Mouse (Mus musculus) embryonic stem cell, embryonic (primary cell): ENCODE measurements around the gene Lsamp.

ENCODE experiments used
- CTCF ChIA-PET, 4 experiments: fragments of 300-600 bp in 2 of 4; fragments of 350-600 bp in 2 of 4; sonication (Branson Sonifier 250); formaldehyde crosslinking; loops; one replicate each; lab custom pipeline; 2022; ENCODE audit warnings: inconsistent platforms in 2 of 4; lab: Charles Lee
- POLR2A ChIA-PET, 4 experiments: fragments of 300-600 bp in 2 of 4; fragments of 350-600 bp in 2 of 4; sonication (Branson Sonifier 250); formaldehyde crosslinking; loops; one replicate each; lab custom pipeline; 2022; ENCODE audit warnings: antibody characterized with exemption in 4 of 4, inconsistent platforms in 1 of 4; lab: Charles Lee

Lsamp gene

DNA sequence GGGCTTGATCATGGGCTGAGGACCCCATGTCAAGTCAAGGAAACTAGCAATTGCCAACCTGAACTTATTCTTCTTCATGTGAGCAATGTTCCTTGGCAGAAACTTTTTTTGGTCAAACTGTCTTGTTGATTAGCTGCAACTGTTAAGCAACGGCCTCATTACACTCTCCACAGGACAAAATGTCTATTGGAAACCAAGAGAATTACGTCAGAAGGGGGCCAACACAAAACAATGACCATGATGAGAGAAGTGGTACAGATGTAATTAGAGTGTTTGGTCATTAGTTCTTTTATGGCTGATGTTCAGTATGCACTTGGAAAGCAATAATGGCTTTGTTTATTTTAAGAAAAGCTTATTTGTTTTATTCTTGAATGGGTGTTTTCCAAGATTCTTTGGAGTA lies 989.9 kb downstream of the Lsamp start:
- ChIA-PET POLR2A (no interaction called here), CTCF (no interaction called here)

- POLR2A ChIA-PET = no interaction called here
- CTCF ChIA-PET = interaction anchor here in 1 of 4 experiments (1.6 kb wide), 1 partner anchor 15 kb away, joined by 4 read pairs; no protein-coding TSS in a partner anchor
These were observed 998.9 kb downstream of the Lsamp start for GRCm38 (mm10) chr16:40983026-40983425.

- ChIA-PET CTCF (no interaction called here), POLR2A (no interaction called here)
These were observed 1023.4 kb downstream of the Lsamp start for GRCm38 (mm10) chr16:41007569-41007968.

GRCm38 (mm10) chr16:41034746-41035145 lies 1050.6 kb downstream of the Lsamp start:
- POLR2A ChIA-PET = no interaction called here
- CTCF ChIA-PET = no interaction called here

GRCm38 (mm10) chr16:41041686-41042085 lies 1057.5 kb downstream of the Lsamp start:
- CTCF ChIA-PET = no interaction called here
- POLR2A ChIA-PET = no interaction called here

GRCm38 (mm10) chr16:41063270-41063857 lies 1079.2 kb downstream of the Lsamp start:
- ChIA-PET CTCF (no interaction called here), POLR2A (no interaction called here)

- ChIA-PET CTCF (no interaction called here), POLR2A (no interaction called here)
These were observed 1089.3 kb downstream of the Lsamp start for GRCm38 (mm10) chr16:41073470-41073869.

DNA sequence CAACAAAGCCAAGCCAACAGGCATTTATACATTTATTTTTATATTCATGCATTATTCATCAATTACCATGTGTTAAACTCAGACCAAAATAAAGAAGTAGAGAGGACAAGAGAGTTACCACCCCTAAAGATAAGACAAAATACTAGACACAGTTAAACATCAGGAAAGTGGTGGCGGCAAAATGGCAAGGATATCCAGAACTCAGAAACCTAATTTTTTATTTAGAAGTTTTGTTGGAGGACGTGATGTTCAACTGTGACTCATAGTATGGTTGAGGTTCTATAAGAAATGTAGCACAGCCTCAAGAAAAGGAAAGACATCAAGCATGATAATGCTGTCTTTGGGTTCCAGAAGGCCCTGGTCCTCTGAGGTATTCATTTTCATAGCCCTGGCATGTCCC lies 1104.5 kb downstream of the Lsamp start:
- ChIA-PET POLR2A (no interaction called here), CTCF (no interaction called here)

DNA sequence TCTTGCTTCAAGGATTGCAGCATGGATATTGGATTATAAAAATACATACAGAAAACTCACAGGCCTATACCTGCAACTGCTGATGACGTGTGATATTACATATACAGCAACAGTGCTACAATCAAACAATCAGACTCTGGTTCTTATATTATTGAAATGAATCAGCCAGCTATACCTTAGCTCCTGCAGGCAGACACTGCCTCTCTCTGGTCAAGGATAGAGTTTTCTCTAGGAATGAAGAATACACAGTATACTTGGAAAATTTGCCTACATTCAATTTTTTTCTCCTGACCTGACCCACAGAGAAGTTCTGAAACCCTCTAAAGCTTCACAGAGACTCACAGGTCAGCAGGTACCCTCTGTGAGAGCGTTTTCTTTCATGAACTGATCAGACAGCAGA lies 1105.9 kb downstream of the Lsamp start:
- CTCF ChIA-PET = no interaction called here
- POLR2A ChIA-PET = no interaction called here

GRCm38 (mm10) chr16:41091259-41091658 lies 1107.1 kb downstream of the Lsamp start:
- ChIA-PET CTCF (interaction anchor here in 1 of 4 experiments (1.1 kb wide), 1 partner anchor 123 kb away, joined by 3 read pairs; no protein-coding TSS in a partner anchor), POLR2A (interaction anchor here in 1 of 4 experiments (0.6 kb wide), 1 partner anchor 162 kb away, joined by 3 read pairs; no protein-coding TSS in a partner anchor)

GRCm38 (mm10) chr16:41102805-41103204 lies 1118.6 kb downstream of the Lsamp start:
- ChIA-PET CTCF (no interaction called here), POLR2A (no interaction called here)

- CTCF ChIA-PET = interaction anchor here in 1 of 4 experiments (0.7 kb wide), 1 partner anchor 1651 kb away, joined by 3 read pairs; no protein-coding TSS in a partner anchor
- POLR2A ChIA-PET = no interaction called here
These were observed 1140.2 kb downstream of the Lsamp start for GRCm38 (mm10) chr16:41124361-41124760.

- ChIA-PET POLR2A (no interaction called here), CTCF (no interaction called here)
These were observed 1140.9 kb downstream of the Lsamp start for GRCm38 (mm10) chr16:41125051-41125450.

GRCm38 (mm10) chr16:41131053-41131452 lies 1146.9 kb downstream of the Lsamp start:
- POLR2A ChIA-PET = no interaction called here
- CTCF ChIA-PET = interaction anchor here in 1 of 4 experiments (0.9 kb wide), 1 partner anchor 14 kb away, joined by 3 read pairs; no protein-coding TSS in a partner anchor

GRCm38 (mm10) chr16:41172839-41173238 lies 1188.7 kb downstream of the Lsamp start:
- CTCF ChIA-PET = interaction anchor here in 1 of 4 experiments (0.6 kb wide), 1 partner anchor 62 kb away, joined by 6 read pairs; no protein-coding TSS in a partner anchor

GRCm38 (mm10) chr16:41179557-41179956 lies 1195.4 kb downstream of the Lsamp start:
- ChIA-PET CTCF (no interaction called here), POLR2A (no interaction called here)

More at GRCm38 (mm10) chr16:41172839-41173238, 1188.7 kb downstream of the Lsamp start:
- POLR2A ChIA-PET = no interaction called here

DNA sequence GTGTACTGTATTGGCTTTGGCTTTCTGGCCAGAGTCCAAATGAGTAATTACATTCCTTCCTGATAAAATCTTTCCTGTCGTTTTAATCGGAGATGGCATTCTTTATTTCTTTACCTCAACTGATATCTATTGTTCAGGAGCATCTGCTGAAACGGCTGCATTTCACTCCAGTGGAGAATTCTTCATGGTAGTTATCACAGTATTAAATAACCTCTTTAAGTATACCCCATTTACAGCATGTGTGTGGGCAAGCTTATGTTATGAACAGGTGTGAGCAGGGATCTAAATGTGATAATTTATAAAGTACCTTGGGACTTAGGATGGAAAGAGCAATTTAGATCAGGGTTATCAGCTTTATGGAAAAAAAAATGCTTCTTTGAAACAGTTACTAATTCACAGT lies 1196.7 kb downstream of the Lsamp start:
- ChIA-PET CTCF (no interaction called here), POLR2A (no interaction called here)

GRCm38 (mm10) chr16:41210055-41210454 lies 1225.9 kb downstream of the Lsamp start:
- ChIA-PET POLR2A (no interaction called here), CTCF (no interaction called here)

DNA sequence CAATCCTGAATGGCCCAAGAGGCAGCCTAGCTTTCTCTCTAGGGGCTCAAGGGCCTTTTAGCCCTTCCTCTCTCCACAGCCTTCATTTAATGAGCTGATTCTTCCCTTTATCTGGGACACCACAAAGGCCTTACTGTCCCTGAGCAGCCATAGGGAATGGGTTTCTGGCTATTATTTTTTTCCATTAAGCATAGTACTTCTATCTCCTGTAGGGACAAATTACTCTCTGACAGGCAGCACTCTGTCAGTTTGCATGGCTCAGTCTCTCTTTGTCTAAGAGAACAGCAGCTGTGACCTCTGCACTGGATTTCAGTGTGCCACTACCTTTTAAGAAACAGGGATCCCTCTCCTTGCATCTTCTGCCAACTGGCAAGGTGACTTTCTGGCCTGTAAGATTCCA lies 1251.7 kb downstream of the Lsamp start:
- ChIA-PET CTCF (no interaction called here), POLR2A (no interaction called here)

GRCm38 (mm10) chr16:41242841-41243240 lies 1258.7 kb downstream of the Lsamp start:
- ChIA-PET CTCF (interaction anchor here in 1 of 4 experiments (0.6 kb wide), 1 partner anchor 846 kb away, joined by 7 read pairs; no protein-coding TSS in a partner anchor), POLR2A (interaction anchor here in 1 of 4 experiments (0.9 kb wide), 1 partner anchor 995 kb away, joined by 3 read pairs; no protein-coding TSS in a partner anchor)

- POLR2A ChIA-PET = no interaction called here
These were observed 1260.5 kb downstream of the Lsamp start for GRCm38 (mm10) chr16:41244711-41245110.

More at GRCm38 (mm10) chr16:41244711-41245110, 1260.5 kb downstream of the Lsamp start:
- CTCF ChIA-PET = interaction anchor here in 1 of 4 experiments (1.0 kb wide), 1 partner anchor 506 kb away, joined by 3 read pairs; no protein-coding TSS in a partner anchor
